Mouse (Mus musculus) embryonic facial prominence, embryonic 13.5 days (tissue): ENCODE data around the gene Swap70. TPM values are rescaled to one million over a fixed set of nuclear protein-coding genes. Genes with fewer than 3 reads are reported as not detected.
"Not testable (repeated sequence)": the region's sequence is repeated elsewhere in the genome, so short reads cannot be mapped to it uniquely, and the experiment has no call there.

Source experiments
- ATAC-seq: fragments of 200-750 bp; cut with Nextera tagmentation; 2 replicates; pipeline ENCODE4 v1.8.0; 2017; ENCODE audit warnings: low read depth; ENCODE audit not compliant: insufficient number of reproducible peaks, insufficient read depth, low FRiP score, low TSS enrichment
- H3K27ac ChIP-seq: fragments of 300-500 bp; sonication (generic); 2 replicates; pipeline ENCODE4 v1.5.1; 2015; ENCODE audit warnings: moderate library complexity, mild to moderate bottlenecking, inconsistent platforms
- H3K27me3 ChIP-seq: fragments of 300-500 bp; sonication (generic); 2 replicates; pipeline ENCODE4 v1.6.1; 2015; ENCODE audit warnings: mild to moderate bottlenecking, inconsistent platforms
- H3K36me3 ChIP-seq: fragments of 300-500 bp; sonication (generic); 2 replicates; pipeline ENCODE4 v1.6.1; 2015; ENCODE audit warnings: mild to moderate bottlenecking, inconsistent platforms
- H3K4me1 ChIP-seq: fragments of 300-500 bp; sonication (generic); 2 replicates; pipeline ENCODE4 v1.6.1; 2015; ENCODE audit warnings: inconsistent platforms
- H3K4me2 ChIP-seq: fragments of 300-500 bp; sonication (generic); 2 replicates; pipeline ENCODE4 v1.6.1; 2015; ENCODE audit warnings: moderate library complexity, mild to moderate bottlenecking, inconsistent platforms
- H3K4me3 ChIP-seq: fragments of 300-500 bp; sonication (generic); 2 replicates; pipeline ENCODE4 v1.5.1; 2015; ENCODE audit warnings: mild to moderate bottlenecking, inconsistent platforms
- H3K9ac ChIP-seq: fragments of 300-500 bp; sonication (generic); 2 replicates; pipeline ENCODE4 v1.6.1; 2015; ENCODE audit warnings: mild to moderate bottlenecking, inconsistent platforms
- H3K9me3 ChIP-seq: fragments of 300-500 bp; sonication (generic); 2 replicates; pipeline ENCODE4 v1.6.1; 2016; ENCODE audit warnings: inconsistent platforms
- WGBS: fragments of 180-500 bp; shearing (Covaris S2); methylation state at CpG from one replicate; pipeline ENCODE4 v1.1.7; 2015; ENCODE audit warnings: mixed read lengths; 5-methylcytosine and 5-hydroxymethylcytosine counted together
- polyA plus RNA-seq: library from polyadenylated mRNA; unstranded; fragments of >200 nt; fragmentation: Nextera tagmentation; extraction: Ambion mirVana; gene quantifications from 2 replicates; pipeline ENCODE4 v1.2.1, GENCODE M21; 2015

Swap70 gene
- polyA plus RNA-seq, 1 experiment from 2014 or later: 42.1 TPM

DNA sequence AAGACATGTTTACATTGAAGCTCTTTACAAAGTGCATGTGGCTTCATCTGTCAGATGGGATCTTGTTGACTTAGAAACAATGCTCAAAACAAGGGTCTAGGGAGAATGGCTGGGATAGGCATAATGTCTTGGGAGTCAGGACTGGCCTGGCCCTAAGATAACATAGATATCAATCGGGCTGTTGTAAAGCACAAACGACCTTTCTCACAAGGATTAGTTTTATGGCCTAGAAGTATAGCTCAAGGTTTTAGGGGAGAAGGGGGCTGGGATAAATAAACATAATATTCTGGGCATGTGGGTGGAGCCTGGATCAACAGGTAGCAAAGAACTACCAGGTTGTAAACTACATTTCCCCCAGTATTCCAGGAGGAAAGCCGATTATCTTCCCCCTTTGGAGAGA is 10.5 kb upstream of the Swap70 start:
- 81% methylated on average over 3 of the region's 3 CpGs for WGBS
- no peak overlapping the region for H3K27ac ChIP-seq
- H3K27me3 ChIP-seq: no peaks in the 10 kb centered on the region

DNA sequence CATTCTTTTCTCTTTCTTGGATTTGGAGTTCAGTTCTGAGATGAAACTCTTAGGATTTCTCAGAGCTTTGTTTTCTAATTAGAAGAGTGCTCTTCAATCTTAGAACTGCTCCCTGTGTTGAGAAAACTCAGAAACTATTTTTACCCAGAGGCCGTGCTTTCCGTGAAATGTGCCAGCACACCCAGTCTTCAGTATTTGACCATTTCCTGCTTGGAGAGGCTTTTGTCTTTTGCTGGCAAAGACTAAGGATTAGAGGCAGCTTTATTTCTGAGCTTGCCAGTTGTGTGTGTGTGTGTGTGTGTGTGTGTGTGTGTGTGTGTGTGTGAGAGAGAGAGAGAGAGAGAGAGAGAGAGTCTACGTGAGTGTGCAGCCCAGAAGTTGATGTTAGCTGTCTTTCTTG is 6.6 kb upstream of the Swap70 start:
- H3K4me2 ChIP-seq: no peak overlapping the region
- H3K9ac ChIP-seq: no peak overlapping the region
- WGBS: 68% methylated on average over 3 of the region's 3 CpGs
- H3K27me3 ChIP-seq: no peaks in the 10 kb centered on the region
- ATAC-seq: no peak
- H3K27ac ChIP-seq: no peak overlapping the region
- no peak overlapping the region for H3K4me3 ChIP-seq
- H3K36me3 ChIP-seq: no peaks in the 10 kb centered on the region
- no peaks in the 10 kb centered on the region for H3K4me1 ChIP-seq
- no peaks in the 10 kb centered on the region for H3K9me3 ChIP-seq

More for the DNA sequence above, 10.5 kb upstream of the Swap70 start:
- ATAC-seq: no peak
- H3K9ac ChIP-seq: no peak overlapping the region
- H3K4me1 ChIP-seq: no peaks in the 10 kb centered on the region
- no peaks in the 10 kb centered on the region for H3K36me3 ChIP-seq
- no peak overlapping the region for H3K4me2 ChIP-seq
- peaks cover 13% of the 10 kb centered on the region for H3K9me3 ChIP-seq
- no peak overlapping the region for H3K4me3 ChIP-seq

- H3K4me3 ChIP-seq: peak overlapping the region; percentile 85
- peak overlapping the region; percentile 94 for H3K9ac ChIP-seq
- peaks cover 4% of the 10 kb centered on the region for H3K36me3 ChIP-seq
- H3K27me3 ChIP-seq: no peaks in the 10 kb centered on the region
- peaks cover 12% of the 10 kb centered on the region for H3K4me1 ChIP-seq
- no peak for ATAC-seq
- no peaks in the 10 kb centered on the region for H3K9me3 ChIP-seq
- peak overlapping the region; percentile 95 for H3K27ac ChIP-seq
- 17% methylated on average over 8 of the region's 8 CpGs for WGBS
- peak overlapping the region; percentile 72 for H3K4me2 ChIP-seq
Measured at GRCm38 (mm10) chr7:110221051-110221585, 393 bp upstream of the Swap70 start.

DNA sequence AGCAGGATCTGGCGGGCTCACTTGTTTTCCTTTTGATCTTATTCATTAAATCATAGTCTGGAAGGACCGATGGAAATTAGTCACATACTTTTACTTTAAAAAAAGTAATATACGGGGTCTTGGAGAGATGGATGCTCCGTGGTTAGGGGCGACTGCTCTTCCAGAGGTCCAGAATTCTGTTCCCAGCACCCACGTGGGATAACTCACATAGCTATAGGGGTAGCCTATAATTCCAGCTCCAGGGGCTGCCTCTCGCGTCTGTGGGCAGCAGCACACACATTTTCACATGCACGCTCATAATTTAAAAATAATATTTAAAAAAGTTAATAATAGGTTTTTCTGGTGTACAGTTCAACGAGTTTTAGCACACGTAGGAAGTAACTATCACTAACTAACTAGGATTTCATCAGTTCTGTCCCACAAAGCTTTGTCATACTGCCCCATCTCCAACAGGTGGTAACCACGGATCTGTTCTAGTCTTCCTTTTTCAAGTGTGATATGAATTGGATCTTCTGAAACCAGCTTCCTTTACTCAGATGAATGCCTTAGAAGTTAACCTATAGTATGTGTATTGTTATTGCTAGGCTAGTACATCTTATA is 1.2 kb downstream of the Swap70 start:
- Histone ChIP-seq H3K36me3 (peaks cover 11% of the 10 kb centered on the region), H3K4me3 (peak overlapping the region; percentile 85), H3K4me2 (peak overlapping the region; percentile 72), H3K4me1 (peaks cover 12% of the 10 kb centered on the region), H3K27me3 (no peaks in the 10 kb centered on the region), H3K27ac (peak overlapping the region; percentile 95), H3K9ac (peak overlapping the region; percentile 94), H3K9me3 (no peaks in the 10 kb centered on the region)
- 19% methylated on average over 12 of the region's 12 CpGs for WGBS
- no peak for ATAC-seq

DNA sequence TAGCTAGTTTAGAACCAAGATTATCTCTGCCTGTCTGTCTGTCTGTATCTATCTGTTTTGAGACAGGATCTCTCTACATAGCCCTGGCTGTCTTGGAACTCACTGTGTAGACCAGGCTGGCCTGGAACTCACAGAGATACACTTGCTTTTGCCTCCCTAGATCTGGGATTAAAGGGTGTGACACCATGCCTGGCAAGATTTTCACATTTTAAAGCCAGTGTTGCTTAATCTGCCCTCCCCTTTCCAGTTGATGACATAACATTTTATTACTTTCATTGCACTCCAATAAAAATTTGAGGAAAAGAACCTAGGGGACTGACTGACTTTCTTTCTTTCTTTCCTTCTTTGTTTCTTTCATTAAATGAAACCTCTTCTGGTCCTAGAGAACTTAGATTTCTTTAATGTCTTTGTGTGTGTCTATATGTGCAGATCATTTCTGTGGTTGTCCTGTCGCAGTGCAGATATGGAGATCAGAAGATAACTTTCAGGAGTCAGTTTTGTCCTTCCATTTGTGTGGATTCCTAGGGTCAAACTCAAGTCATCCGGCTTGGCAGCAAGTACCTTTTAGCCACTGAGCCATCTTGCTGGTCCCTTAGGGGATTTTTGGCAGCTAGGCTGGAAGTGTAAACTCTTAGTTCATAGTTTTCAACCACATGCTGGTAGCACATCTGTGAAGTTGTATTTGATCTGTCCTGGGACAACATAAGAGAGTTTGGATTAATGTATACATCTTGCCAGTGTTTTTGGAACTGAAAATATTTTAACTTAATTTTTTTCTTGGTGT is 2.4 kb downstream of the Swap70 start:
- peaks cover 12% of the 10 kb centered on the region for H3K4me1 ChIP-seq
- 0 out of 2 replicates have a peak overlapping the region, but pooled peaks have one; percentile 12 for H3K4me3 ChIP-seq
- ATAC-seq: no peak
- WGBS: 69% methylated on average over 2 of the region's 2 CpGs
- H3K27ac ChIP-seq: no peak overlapping the region
- no peak overlapping the region for H3K9ac ChIP-seq
- H3K36me3 ChIP-seq: peaks cover 11% of the 10 kb centered on the region
- no peaks in the 10 kb centered on the region for H3K9me3 ChIP-seq
- no peaks in the 10 kb centered on the region for H3K27me3 ChIP-seq
- peak overlapping the region; percentile 37 for H3K4me2 ChIP-seq

GRCm38 (mm10) chr7:110226484-110226883 is 5.0 kb downstream of the Swap70 start:
- Histone ChIP-seq H3K4me1 (peaks cover 12% of the 10 kb centered on the region), H3K27me3 (no peaks in the 10 kb centered on the region), H3K4me2 (no peak overlapping the region), H3K4me3 (no peak overlapping the region), H3K27ac (no peak overlapping the region), H3K9me3 (no peaks in the 10 kb centered on the region), H3K36me3 (peaks cover 11% of the 10 kb centered on the region), H3K9ac (no peak overlapping the region)
- WGBS: 87% methylated on average over 5 of the region's 5 CpGs
- ATAC-seq: no peak

GRCm38 (mm10) chr7:110229967-110230366 is 8.5 kb downstream of the Swap70 start:
- ATAC-seq: no peak
- Histone ChIP-seq H3K4me1 (no peaks in the 10 kb centered on the region), H3K9me3 (no peaks in the 10 kb centered on the region), H3K9ac (no peak overlapping the region), H3K4me3 (no peak overlapping the region), H3K27ac (no peak overlapping the region), H3K36me3 (peaks cover 17% of the 10 kb centered on the region), H3K27me3 (no peaks in the 10 kb centered on the region), H3K4me2 (no peak overlapping the region)
- 58% methylated on average over 6 of the region's 6 CpGs for WGBS

GRCm38 (mm10) chr7:110231127-110231526 is 9.6 kb downstream of the Swap70 start:
- not testable (repeated sequence) for H3K4me1 ChIP-seq, H3K9me3 ChIP-seq, H3K27ac ChIP-seq, ATAC-seq, H3K4me2 ChIP-seq, H3K4me3 ChIP-seq, H3K27me3 ChIP-seq, H3K9ac ChIP-seq
- 95% methylated on average over 10 of the region's 10 CpGs for WGBS
- peaks cover 13% of the 10 kb centered on the region for H3K36me3 ChIP-seq

DNA sequence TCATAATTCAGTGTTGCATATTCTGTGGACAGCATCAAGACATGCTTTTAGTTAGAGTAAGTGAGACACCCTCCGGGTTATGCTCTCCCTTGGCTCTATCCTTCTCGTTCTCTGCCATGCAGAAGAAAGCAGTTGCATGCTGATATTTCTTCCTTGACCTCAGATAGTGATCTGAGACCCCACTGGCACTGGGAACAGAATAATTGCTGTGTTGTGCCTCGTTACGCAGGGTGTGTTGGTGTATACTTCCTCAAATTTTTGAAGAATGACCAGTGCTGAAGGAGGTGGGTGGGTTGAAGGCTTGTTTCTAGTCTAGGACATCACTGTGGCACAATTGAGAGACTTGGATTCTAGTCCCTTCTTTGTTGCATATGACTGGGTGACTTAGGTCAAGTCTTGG is 14.6 kb downstream of the Swap70 start:
- 80% methylated on average over 4 of the region's 4 CpGs for WGBS
- no peaks in the 10 kb centered on the region for H3K27me3 ChIP-seq
- no peak overlapping the region for H3K27ac ChIP-seq

DNA sequence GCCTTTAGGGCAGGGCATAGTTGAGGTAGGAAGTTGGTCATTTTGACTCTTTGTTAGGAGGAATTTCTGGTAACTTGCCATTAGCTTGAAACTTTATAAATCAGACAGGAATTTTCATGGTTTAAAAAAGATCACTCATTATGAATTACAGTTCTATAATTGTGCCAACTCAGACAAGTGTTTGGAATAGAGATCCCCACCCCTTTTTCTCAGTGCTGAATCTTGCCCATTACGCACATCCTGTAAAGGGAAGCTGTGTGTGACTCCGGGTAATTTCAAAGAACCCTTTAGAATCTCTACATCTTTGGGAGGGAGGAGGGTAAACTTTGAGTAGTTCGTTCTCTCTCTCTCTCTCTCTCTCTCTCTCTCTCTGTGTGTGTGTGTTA is 15.9 kb downstream of the Swap70 start:
- H3K4me1 ChIP-seq: peaks cover 19% of the 10 kb centered on the region
- no peak for ATAC-seq
- no peaks in the 10 kb centered on the region for H3K27me3 ChIP-seq
- no peaks in the 10 kb centered on the region for H3K9me3 ChIP-seq
- peak overlapping the region; percentile 35 for H3K27ac ChIP-seq
- no peak overlapping the region for H3K4me2 ChIP-seq
- 0 out of 2 replicates have a peak overlapping the region, but pooled peaks have one; percentile 0 for H3K9ac ChIP-seq
- 28% methylated on average over 3 of the region's 3 CpGs for WGBS
- H3K36me3 ChIP-seq: peaks cover 6% of the 10 kb centered on the region
- no peak overlapping the region for H3K4me3 ChIP-seq

More for the DNA sequence above, 14.6 kb downstream of the Swap70 start:
- no peak for ATAC-seq
- Histone ChIP-seq H3K4me3 (no peak overlapping the region), H3K4me2 (no peak overlapping the region), H3K36me3 (peaks cover 6% of the 10 kb centered on the region), H3K9ac (no peak overlapping the region), H3K4me1 (peaks cover 19% of the 10 kb centered on the region), H3K9me3 (no peaks in the 10 kb centered on the region)

DNA sequence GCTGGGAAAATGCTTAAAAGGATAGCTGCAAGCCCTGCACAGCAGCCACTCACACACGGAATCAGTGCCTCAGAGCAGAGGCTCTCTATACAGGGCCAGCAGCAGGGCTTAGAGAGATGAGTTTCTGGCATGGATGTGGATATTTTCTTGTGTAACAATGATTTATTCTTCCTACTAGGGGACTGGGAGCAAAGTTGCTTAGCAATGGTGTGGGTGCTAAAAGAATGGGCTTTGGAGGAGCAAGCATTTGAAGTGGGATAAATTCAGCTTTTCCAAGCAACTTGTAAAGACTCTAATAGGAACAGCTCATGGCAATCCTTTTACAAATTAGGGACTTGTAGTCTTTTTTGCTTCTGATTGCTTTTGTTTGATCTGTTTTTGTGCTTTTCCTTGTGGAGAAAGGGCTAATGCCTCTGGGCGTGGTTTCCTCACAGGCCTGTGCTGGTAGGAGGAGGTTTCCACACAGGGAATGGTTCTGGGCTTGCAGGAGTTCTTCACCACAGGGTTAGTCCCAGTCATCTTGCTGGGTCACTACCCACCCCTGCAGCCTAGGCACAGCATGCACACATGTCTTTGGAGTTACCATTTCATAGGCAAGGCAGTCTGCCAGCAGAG is 16.4 kb downstream of the Swap70 start:
- H3K4me2 ChIP-seq: no peak overlapping the region
- H3K27ac ChIP-seq: peak overlapping the region; percentile 35
- whole genome bisulfite sequencing: 42% methylated on average over 2 of the region's 2 CpGs
- ATAC-seq: no peak
- H3K9ac ChIP-seq: 0 out of 2 replicates have a peak overlapping the region, but pooled peaks have one; percentile 0
- H3K27me3 ChIP-seq: no peaks in the 10 kb centered on the region
- H3K9me3 ChIP-seq: no peaks in the 10 kb centered on the region
- H3K36me3 ChIP-seq: peaks cover 6% of the 10 kb centered on the region
- no peak overlapping the region for H3K4me3 ChIP-seq
- H3K4me1 ChIP-seq: peaks cover 19% of the 10 kb centered on the region
